Mouse (Mus musculus) lung, embryonic 16.5 days (tissue): ENCODE results near the gene Sh2d6. TPM values are rescaled to one million over a fixed set of nuclear protein-coding genes. Genes with fewer than 3 reads are reported as not detected.

Experiments
- ATAC-seq: fragments of 200-750 bp; cut with Nextera tagmentation; 2 replicates; pipeline ENCODE4 v1.8.0; 2017; ENCODE audit warnings: low read depth, mild to moderate bottlenecking, moderate library complexity
- H3K27ac ChIP-seq: fragments of 300-500 bp; sonication (generic); 2 replicates; pipeline ENCODE4 v1.5.1; 2014; ENCODE audit warnings: mild to moderate bottlenecking, control low read depth, low read length
- H3K27me3 ChIP-seq: fragments of 300-500 bp; sonication (generic); 2 replicates; pipeline ENCODE4 v1.6.1; 2014; ENCODE audit warnings: low read depth, low read length, mixed read lengths; ENCODE audit not compliant: control insufficient read depth, insufficient read depth
- H3K36me3 ChIP-seq: fragments of 300-500 bp; sonication (generic); 2 replicates; pipeline ENCODE4 v1.6.1; 2014; ENCODE audit warnings: low read length; ENCODE audit not compliant: control insufficient read depth, insufficient read depth
- H3K4me1 ChIP-seq: fragments of 300-500 bp; sonication (generic); replicated peaks from 2 replicates; pipeline ENCODE4 v1.6.1; 2014; ENCODE audit warnings: low read length, mixed read lengths; ENCODE audit not compliant: control insufficient read depth, insufficient read depth
- H3K4me2 ChIP-seq: fragments of 300-500 bp; sonication (generic); 2 replicates; pipeline ENCODE4 v1.6.1; 2014; ENCODE audit warnings: low read depth, low read length, control low read depth
- H3K4me3 ChIP-seq: fragments of 300-500 bp; sonication (generic); 2 replicates; pipeline ENCODE4 v1.5.1; 2014; ENCODE audit warnings: mild to moderate bottlenecking, low read length, control low read depth
- H3K9ac ChIP-seq: fragments of 300-500 bp; sonication (generic); 2 replicates; pipeline ENCODE4 v1.6.1; 2014; ENCODE audit warnings: low read length, control low read depth
- H3K9me3 ChIP-seq: fragments of 300-500 bp; sonication (generic); 2 replicates; pipeline ENCODE4 v1.6.1; 2016; ENCODE audit warnings: low read length; ENCODE audit not compliant: control insufficient read depth
- WGBS: fragments of 180-500 bp; shearing (Covaris S2); extraction: QIAGEN DNeasy Blood & Tissue Kit; methylation state at CpG from one replicate; pipeline ENCODE4 v1.1.7; 2014; 5-methylcytosine and 5-hydroxymethylcytosine counted together
- polyA plus RNA-seq: library from polyadenylated mRNA; unstranded; fragments of >200 nt; fragmentation: Nextera tagmentation; extraction: Ambion mirVana; gene quantifications from 2 replicates; pipeline ENCODE4 v1.2.1, GENCODE M21; 2015

Gene Sh2d6
- polyA plus RNA-seq: not detected in 2 replicates

DNA sequence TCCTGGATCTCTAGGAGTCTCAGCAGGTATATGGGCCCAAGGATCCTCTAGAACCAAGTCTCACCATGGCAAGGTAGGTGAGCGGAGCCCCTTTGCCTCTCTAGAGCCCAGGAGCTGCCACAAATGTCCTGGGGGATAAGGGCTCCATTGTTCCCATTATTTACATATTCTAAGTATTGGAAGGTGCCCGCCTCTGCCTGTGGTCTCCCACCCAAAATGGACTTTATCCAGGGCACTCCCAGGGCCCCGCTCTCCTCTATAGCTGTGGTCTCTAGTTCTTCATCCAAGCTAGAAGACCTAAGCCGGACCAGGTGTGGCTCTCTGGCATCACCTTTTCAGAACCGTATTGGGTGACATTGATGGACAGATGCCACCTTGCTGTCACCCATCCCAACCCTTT is at the start of gene Sh2d6:
TSS of gene Sh2d6 (minus strand) at position 101 of the 400 bp plus-strand sequence.
- Histone ChIP-seq H3K4me1 (peaks cover 8% of the 10 kb centered on the region), H3K36me3 (no peaks in the 10 kb centered on the region), H3K4me3 (no peak within 1 kb of the TSS), H3K4me2 (no peak within 1 kb of the TSS), H3K9me3 (no peaks in the 10 kb centered on the region), H3K27me3 (no peaks in the 10 kb centered on the region), H3K27ac (no peak within 1 kb of the TSS), H3K9ac (no peak within 1 kb of the TSS)
- ATAC-seq: no peak
- 76% methylated on average over 5 of the region's 5 CpGs for WGBS

DNA sequence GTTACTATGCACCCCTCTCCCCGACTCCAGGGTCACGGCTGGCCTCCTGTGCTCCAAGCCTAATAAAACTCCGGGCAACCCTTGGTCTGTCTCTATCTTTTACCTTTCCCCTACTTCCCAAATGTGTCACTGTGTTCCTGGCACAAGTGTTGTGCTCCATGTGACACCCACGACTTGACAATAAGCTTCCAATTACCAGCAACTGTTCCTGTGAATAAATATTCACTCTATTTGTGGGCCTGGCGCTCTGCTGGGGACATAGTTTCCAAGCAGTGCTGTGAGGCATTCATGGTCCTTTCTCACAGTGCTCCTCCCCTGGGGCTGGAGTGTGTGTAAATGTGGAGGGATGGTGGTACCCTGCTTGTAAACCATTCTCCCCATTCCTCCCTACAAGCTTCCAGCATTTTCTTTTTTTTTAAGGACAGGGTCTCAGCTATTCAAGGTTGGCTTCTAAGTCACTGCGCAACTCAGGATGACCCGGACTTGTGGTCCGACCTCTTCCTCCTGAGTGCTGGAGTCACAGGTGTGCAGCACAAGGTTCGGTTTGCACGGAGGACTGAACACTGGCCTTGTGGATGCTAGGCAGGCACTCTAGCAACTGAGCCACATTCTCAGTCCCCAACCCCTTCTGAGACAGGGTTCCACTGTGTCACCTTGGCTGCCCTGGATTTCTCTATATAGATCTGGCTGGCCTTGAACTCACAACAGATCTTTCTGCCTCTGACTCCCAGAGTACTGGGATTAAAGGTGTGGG is 49.3 kb upstream of the Sh2d6 start:
- Histone ChIP-seq H3K9ac (no peak overlapping the region), H3K27me3 (no peaks in the 10 kb centered on the region), H3K36me3 (peaks cover 7% of the 10 kb centered on the region; the same call in 1 of the 2 replicates), H3K9me3 (no peaks in the 10 kb centered on the region), H3K27ac (no peak overlapping the region), H3K4me2 (no peak overlapping the region), H3K4me1 (no peaks in the 10 kb centered on the region), H3K4me3 (no peak overlapping the region)
- WGBS: 87% methylated on average over 10 of the region's 10 CpGs
- no peak for ATAC-seq

DNA sequence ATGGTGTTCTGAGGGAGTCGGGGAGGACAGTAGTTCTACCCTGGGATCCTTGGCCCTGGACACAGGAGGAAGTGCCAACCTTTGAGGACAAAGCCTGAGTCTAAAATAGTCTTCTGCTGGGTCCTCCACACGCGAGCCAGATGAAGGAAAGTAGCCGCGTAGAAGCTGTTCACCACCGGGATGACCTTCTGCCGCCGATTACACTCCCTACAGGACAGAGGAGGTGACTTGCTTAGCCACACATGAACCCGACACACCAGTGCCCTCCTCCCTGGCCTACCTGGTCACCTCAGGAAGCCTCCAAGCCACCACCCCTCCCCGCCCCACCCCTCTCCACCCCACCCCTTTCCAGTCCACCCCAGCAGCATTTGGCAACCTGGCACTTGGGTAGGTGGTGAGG is 47.2 kb upstream of the Sh2d6 start:
- whole genome bisulfite sequencing: 83% methylated on average over 10 of the region's 10 CpGs
- H3K27ac ChIP-seq: no peak overlapping the region
- H3K36me3 ChIP-seq: peaks cover 3% of the 10 kb centered on the region; the same call in 1 of the 2 replicates
- H3K9ac ChIP-seq: no peak overlapping the region
- no peaks in the 10 kb centered on the region for H3K9me3 ChIP-seq
- H3K4me1 ChIP-seq: no peaks in the 10 kb centered on the region
- H3K27me3 ChIP-seq: no peaks in the 10 kb centered on the region
- ATAC-seq: no peak
- H3K4me3 ChIP-seq: no peak overlapping the region
- no peak overlapping the region for H3K4me2 ChIP-seq

DNA sequence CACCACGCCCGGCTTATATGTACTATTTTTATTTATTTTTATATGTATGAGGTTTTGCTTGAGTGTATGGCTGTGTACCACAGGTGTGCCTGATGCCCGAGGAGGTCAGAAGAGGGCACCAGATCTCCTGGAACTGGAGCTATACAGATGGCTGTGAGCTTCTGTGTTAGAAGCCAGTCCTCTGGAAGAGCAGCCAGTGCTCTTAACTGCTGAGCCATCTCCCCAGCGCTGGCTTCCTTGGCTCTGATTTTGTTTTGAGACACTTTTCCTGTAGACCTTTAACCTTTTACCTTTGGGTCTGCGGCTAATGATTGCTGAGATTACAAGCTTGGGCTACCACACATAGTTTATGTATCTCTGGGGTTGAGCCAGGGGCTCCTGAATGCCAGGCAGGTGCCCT is 46.0 kb upstream of the Sh2d6 start:
- no peaks in the 10 kb centered on the region for H3K9me3 ChIP-seq
- H3K27me3 ChIP-seq: no peaks in the 10 kb centered on the region
- no peaks in the 10 kb centered on the region for H3K4me1 ChIP-seq
- no peak overlapping the region for H3K9ac ChIP-seq
- WGBS: 81% methylated on average over 5 of the region's 5 CpGs
- ATAC-seq: no peak
- peaks cover 3% of the 10 kb centered on the region; the same call in 1 of the 2 replicates for H3K36me3 ChIP-seq
- no peak overlapping the region for H3K4me2 ChIP-seq
- H3K27ac ChIP-seq: no peak overlapping the region
- H3K4me3 ChIP-seq: no peak overlapping the region

DNA sequence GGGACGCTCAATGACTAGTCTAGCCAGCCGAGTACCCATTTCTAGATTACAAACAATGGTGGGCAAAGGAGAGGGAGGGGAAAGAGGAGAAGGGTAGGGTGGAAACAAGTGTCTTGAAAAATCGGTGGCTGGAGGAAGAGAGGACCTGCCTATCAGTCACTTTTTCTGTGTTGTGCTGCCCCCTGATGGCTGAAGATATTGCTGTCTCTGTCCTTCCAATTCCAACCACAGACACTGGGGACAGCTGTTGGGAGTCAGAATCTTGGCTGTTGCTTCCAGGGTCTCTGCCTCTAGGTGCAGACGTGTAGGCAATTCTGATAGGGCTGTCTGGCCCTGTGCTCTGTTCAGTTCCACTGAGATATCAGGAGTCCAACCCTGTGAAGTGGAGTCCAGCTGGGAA is 44.5 kb upstream of the Sh2d6 start:
- Histone ChIP-seq H3K4me3 (no peak overlapping the region), H3K27me3 (no peaks in the 10 kb centered on the region), H3K27ac (no peak overlapping the region), H3K4me2 (no peak overlapping the region), H3K36me3 (peaks cover 3% of the 10 kb centered on the region; the same call in 1 of the 2 replicates), H3K9me3 (no peaks in the 10 kb centered on the region), H3K4me1 (no peaks in the 10 kb centered on the region), H3K9ac (no peak overlapping the region)
- 4% methylated on average over 4 of the region's 4 CpGs for WGBS
- ATAC-seq: peak; percentile 87

DNA sequence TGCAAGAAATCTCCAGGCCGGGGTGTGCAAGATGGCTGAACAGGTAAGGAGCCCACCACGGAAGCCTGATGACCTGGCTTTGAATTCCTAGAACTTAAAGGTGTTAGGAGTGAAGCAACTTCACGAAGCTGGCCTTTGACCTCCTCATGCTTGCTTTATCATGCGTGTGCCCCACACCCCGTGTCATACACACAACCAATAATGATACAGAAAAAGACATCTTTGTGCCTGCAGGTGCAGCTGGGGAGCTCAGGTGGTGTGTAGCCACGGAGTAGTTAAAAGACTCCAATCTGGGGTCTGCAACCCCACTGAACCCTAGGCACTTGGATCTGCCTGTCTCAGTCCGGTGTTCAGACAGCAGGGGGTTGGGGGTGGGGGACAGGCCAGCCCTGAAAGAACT is 44.0 kb upstream of the Sh2d6 start:
- no peaks in the 10 kb centered on the region for H3K9me3 ChIP-seq
- WGBS: 60% methylated on average over 7 of the region's 7 CpGs
- H3K9ac ChIP-seq: no peak overlapping the region
- H3K4me3 ChIP-seq: no peak overlapping the region
- H3K27ac ChIP-seq: no peak overlapping the region
- peaks cover 3% of the 10 kb centered on the region; the same call in 1 of the 2 replicates for H3K36me3 ChIP-seq
- H3K4me1 ChIP-seq: no peaks in the 10 kb centered on the region
- no peak overlapping the region for H3K4me2 ChIP-seq
- no peak for ATAC-seq
- no peaks in the 10 kb centered on the region for H3K27me3 ChIP-seq

DNA sequence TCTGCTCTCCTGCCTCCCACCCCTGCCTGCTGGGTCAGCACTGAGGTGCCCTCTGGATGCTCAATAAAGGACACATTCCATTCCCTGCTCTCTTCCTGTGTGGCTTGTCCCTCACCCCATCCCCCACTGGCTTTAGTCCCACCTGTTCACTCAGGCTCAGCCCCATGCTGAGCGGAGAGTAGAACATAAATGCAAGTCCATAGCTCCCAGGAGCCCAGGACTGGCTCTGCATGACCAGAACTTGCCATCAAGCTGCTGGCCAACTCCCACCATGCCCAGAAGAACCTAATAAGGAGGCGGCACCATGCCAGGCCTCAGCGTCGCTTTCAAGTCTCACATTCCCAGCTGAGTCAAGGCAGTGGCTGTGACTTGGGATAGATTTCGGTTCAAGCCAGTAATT is 41.4 kb upstream of the Sh2d6 start:
- Histone ChIP-seq H3K27me3 (no peaks in the 10 kb centered on the region), H3K4me3 (no peak overlapping the region), H3K36me3 (no peaks in the 10 kb centered on the region; the same call in 1 of the 2 replicates), H3K27ac (no peak overlapping the region), H3K9ac (peak overlapping the region; percentile 1; the same call in 1 of the 2 replicates), H3K9me3 (no peaks in the 10 kb centered on the region), H3K4me2 (no peak overlapping the region), H3K4me1 (no peaks in the 10 kb centered on the region)
- 68% methylated on average over 5 of the region's 5 CpGs for whole genome bisulfite sequencing
- ATAC-seq: no peak

DNA sequence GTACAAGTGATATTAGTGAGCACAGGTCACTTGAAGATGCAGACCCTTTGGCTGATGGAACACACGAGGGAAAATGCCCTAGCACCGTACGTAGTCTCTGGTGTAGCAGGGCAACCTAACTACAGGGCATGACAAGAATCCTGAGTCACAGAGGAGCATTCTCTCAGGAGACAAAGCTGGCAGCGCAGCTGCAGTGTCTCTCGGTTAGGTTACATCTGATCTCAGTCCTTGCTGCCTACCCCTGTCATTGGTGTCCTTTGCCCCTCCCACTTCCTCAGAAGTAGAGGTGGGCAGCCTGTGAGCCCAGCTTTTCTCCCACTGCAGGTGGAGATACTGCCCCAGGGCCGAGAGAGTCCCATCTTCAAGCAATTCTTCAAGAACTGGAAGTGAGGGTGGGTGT is 41.0 kb upstream of the Sh2d6 start:
- Histone ChIP-seq H3K27me3 (no peaks in the 10 kb centered on the region), H3K4me3 (no peak overlapping the region), H3K36me3 (no peaks in the 10 kb centered on the region; the same call in 1 of the 2 replicates), H3K4me1 (no peaks in the 10 kb centered on the region), H3K27ac (no peak overlapping the region), H3K9ac (peak overlapping the region; percentile 1; the same call in 1 of the 2 replicates), H3K4me2 (no peak overlapping the region), H3K9me3 (no peaks in the 10 kb centered on the region)
- no peak for ATAC-seq
- WGBS: 50% methylated on average over 6 of the region's 6 CpGs

DNA sequence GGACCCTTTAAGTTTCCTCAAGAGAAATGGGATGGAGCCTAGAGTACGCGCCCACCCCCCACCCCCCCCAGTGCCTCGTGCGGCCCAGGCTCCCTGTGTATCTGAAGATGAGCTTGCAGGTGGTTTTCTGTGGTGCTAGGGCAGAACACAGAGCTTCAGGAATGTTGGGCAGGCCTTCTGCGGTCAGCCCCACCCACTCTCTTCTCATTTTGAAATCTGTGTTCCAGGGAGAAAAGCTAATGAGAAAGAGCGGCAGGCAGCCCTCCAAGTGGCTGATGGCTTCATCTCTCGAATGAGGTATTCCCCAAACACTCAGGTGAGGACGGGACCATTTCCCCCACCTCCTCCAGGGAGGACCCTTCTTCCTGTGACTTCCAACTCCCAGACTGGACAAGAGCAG is 39.3 kb upstream of the Sh2d6 start:
- 57% methylated on average over 8 of the region's 8 CpGs for WGBS
- H3K27ac ChIP-seq: no peak overlapping the region
- ATAC-seq: no peak

More for the DNA sequence above, 39.3 kb upstream of the Sh2d6 start:
- Histone ChIP-seq H3K27me3 (no peaks in the 10 kb centered on the region), H3K9me3 (no peaks in the 10 kb centered on the region), H3K4me1 (no peaks in the 10 kb centered on the region), H3K9ac (no peak overlapping the region), H3K36me3 (no peaks in the 10 kb centered on the region), H3K4me3 (no peak overlapping the region), H3K4me2 (no peak overlapping the region)
